Mouse (Mus musculus): Measurements from ENCODE around the gene Dhps.
"Not testable (repeated sequence)": the region's sequence is repeated elsewhere in the genome, so short reads cannot be mapped to it uniquely, and the experiment has no call there.

Dhps gene

GRCm38 (mm10) chr8:85062603-85063002, 9.0 kb upstream of the Dhps start:
- DNase-seq (ENCODE audit: low read depth, low spot score), result no peak

- no peak for DNase-seq (ENCODE audit: low read depth, low spot score)
Measured at GRCm38 (mm10) chr8:85065213-85065612, 6.3 kb upstream of the Dhps start.

GRCm38 (mm10) chr8:85067155-85067554, 4.4 kb upstream of the Dhps start:
- no peak for DNase-seq (ENCODE audit: low read depth, low spot score)

GRCm38 (mm10) chr8:85067982-85068381, 3.6 kb upstream of the Dhps start, which contains the start of gene Gm5741:
TSS of gene Gm5741 (minus strand) at chr8:85067982.
- no peak for DNase-seq (ENCODE audit: low read depth, low spot score)

GRCm38 (mm10) chr8:85071041-85071440, 516 bp upstream of the Dhps start:
- DNase-seq (ENCODE audit: low read depth, low spot score), result no peak

- DNase-seq (ENCODE audit: low read depth, low spot score), result no peak
Measured at GRCm38 (mm10) chr8:85072364-85072929, 890 bp downstream of the Dhps start.

- DNase-seq (ENCODE audit: low read depth, low spot score), result no peak
Measured at GRCm38 (mm10) chr8:85073041-85073612, 1.6 kb downstream of the Dhps start.

- no peak for DNase-seq (ENCODE audit: low read depth, low spot score)
Measured at GRCm38 (mm10) chr8:85074167-85074566, 2.6 kb downstream of the Dhps start.

GRCm38 (mm10) chr8:85074617-85075016, 3.1 kb downstream of the Dhps start:
- DNase-seq (ENCODE audit: low read depth, low spot score), result no peak

- no peak for DNase-seq (ENCODE audit: low read depth, low spot score)
Measured at GRCm38 (mm10) chr8:85076001-85076400, 4.4 kb downstream of the Dhps start.

GRCm38 (mm10) chr8:85076993-85077392, 5.4 kb downstream of the Dhps start:
- no peak for DNase-seq (ENCODE audit: low read depth, low spot score)

- no peak for DNase-seq (ENCODE audit: low read depth, low spot score)
Measured at GRCm38 (mm10) chr8:85080214-85080531, 8.6 kb downstream of the Dhps start.

GRCm38 (mm10) chr8:85080532-85081215, 9.1 kb downstream of the Dhps start, which contains the start of gene Wdr83os:
TSS of gene Wdr83os (plus strand) at chr8:85080740.
- DNase-seq (ENCODE audit: low read depth, low spot score), result peak; percentile 73

- DNase-seq (ENCODE audit: low read depth, low spot score), result no peak
Measured at GRCm38 (mm10) chr8:85081216-85081555, 9.6 kb downstream of the Dhps start, which contains the start of gene Wdr83. TSS of gene Wdr83 (minus strand) at chr8:85081306.

- DNase-seq (ENCODE audit: low read depth, low spot score), result not testable (repeated sequence)
Measured at GRCm38 (mm10) chr8:85082169-85082568, 10.6 kb downstream of the Dhps start.

GRCm38 (mm10) chr8:85083108-85083813, 11.7 kb downstream of the Dhps start, which contains the start of gene Man2b1:
TSS of gene Man2b1 (plus strand) at chr8:85083270.
- DNase-seq (ENCODE audit: low read depth, low spot score), result peak; percentile 58

GRCm38 (mm10) chr8:85084633-85085032, 13.1 kb downstream of the Dhps start:
- DNase-seq (ENCODE audit: low read depth, low spot score), result no peak

- no peak for DNase-seq (ENCODE audit: low read depth, low spot score)
Measured at GRCm38 (mm10) chr8:85086238-85086637, 14.7 kb downstream of the Dhps start.

- DNase-seq (ENCODE audit: low read depth, low spot score), result no peak
Measured at GRCm38 (mm10) chr8:85088771-85089170, 17.2 kb downstream of the Dhps start.

- DNase-seq (ENCODE audit: low read depth, low spot score), result no peak
Measured at GRCm38 (mm10) chr8:85090856-85091255, 19.3 kb downstream of the Dhps start.

GRCm38 (mm10) chr8:85091526-85092090, 20.1 kb downstream of the Dhps start:
- no peak for DNase-seq (ENCODE audit: low read depth, low spot score)

- DNase-seq (ENCODE audit: low read depth, low spot score), result no peak
Measured at GRCm38 (mm10) chr8:85095051-85095450, 23.5 kb downstream of the Dhps start.

Data from retina, adult 2 months (tissue).